Mouse (Mus musculus) liver, adult 2 months (tissue): ENCODE results near the gene Fastkd1.

Experiments
- CTCF ChIP-seq: fragments of 200-500 bp; IDR thresholded peaks from 2 replicates; pipeline ENCODE4 v1.5.1; 2011; ENCODE audit warnings: low read depth, low read length, control low read depth
- POLR2A ChIP-seq: fragments of 200-500 bp; IDR thresholded peaks from 2 replicates; pipeline ENCODE4 v1.6.1; 2011; ENCODE audit warnings: low read length, control low read depth; ENCODE audit not compliant: insufficient read depth; ENCODE audit errors: extremely low read depth

DNA sequence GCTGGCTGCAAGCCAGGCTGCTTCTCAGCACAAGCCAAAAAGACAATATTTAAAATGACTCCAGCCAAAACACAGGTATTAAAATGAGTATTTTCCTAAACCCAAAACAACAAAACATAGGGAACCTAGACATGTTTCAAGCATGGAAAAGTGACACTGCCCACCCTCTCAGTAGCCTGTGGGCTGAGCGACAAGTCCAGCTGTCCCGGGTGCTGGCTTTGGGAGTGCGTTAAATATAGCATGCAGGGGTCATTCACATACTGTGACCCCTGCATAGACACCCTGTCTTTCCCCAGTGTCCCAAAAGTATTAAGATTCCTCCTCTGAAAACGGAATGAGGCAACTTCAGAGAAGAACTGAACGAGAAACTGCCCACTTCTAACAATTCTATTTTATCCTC lies 39.6 kb downstream of the Fastkd1 start:
- TF ChIP-seq POLR2A (no peak), CTCF (no peak)
